Mouse (Mus musculus): ENCODE results near the gene Arhgef16.

DNA sequence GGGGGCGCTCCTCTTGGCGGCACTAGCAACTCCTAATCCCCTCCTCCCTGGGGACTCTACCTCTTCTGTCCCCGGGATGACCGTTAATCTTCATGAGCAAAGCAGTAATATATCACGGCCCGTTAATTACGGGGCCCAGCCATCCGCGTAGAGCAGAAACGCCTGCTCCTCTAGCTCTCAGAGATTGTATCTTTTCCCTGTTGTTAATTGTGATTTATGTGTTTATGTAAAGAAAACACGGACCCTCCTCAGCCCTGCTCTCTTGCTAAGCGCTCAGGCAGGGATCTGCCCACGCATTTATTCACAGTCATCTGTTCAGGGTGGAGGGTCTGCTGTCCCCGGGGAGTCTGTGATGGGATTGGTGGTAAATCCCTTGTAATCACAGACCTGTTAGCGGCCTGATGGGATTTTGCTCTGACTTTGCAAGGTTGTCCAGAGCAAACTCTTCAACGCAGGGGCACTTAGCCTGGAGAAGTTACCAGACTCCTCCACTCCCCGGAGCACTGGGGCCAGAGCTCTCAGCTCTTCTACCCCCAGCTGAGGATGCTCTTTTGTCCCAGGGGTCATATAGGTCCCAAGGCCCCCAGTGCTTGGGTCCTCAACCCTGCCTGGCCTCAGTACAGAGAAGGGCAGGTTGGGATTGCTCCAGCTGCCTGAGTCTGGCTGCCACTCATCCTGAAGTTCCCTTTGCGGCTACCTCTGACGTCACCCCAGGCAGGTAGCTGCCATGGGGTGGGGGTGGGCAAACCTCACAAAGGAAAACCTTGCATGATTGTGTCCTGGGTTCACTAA is 45.5 kb upstream of the Arhgef16 start:
- TF ChIP-seq POLR2A (IDR thresholded peaks at IDR 0.05; ENCODE audit: insufficient read depth, low read depth, low read length) (no peak), CTCF (IDR thresholded peaks at IDR 0.05) (no peak)

Measured in heart, adult 2 months (tissue).